Mouse (Mus musculus): ENCODE results near the gene Smyd3.

Smyd3 gene

DNA sequence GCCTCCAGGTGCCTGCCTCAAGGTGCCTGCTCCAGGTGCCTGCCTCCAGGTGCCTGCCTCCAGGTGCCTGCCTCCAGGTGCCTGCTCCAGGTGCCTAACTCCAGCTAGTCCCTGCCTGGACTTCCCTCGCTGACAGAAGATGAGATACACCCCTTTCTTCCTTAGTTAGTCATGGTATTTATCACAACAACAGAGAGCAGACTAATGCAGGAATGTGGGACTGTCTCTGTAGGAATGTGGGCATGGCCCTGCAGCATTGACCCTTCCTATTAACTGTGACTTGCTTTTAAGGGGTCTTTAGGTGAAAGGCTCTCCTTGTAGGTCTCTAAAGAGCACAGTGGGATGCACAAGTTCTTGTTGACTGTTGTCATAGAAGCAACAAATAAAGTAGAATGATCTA lies 445.4 kb downstream of the Smyd3 start:
- no peak for DNase-seq (ENCODE audit: low read depth, low spot score)

DNA sequence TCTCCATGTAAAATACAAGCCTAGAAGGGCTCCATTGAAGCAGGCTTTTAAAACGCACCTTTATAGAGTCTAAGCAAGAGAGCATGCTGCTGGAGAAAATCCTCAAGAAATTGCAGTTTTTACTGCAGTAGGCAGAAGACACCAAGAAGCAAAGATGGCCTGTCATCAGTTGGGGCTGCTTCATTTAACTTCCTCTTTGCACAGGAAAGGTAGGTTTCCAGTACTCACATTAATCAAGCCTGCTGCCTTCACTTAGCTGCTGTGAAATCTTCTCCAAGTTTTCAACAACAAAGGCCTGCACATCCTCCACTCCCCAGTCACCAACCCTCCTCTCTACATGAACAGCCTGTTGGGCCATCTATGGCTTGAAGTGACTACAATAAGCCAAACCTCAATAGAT lies 448.9 kb downstream of the Smyd3 start:
- peak; percentile 32 for DNase-seq (ENCODE audit: low read depth, low spot score)

DNA sequence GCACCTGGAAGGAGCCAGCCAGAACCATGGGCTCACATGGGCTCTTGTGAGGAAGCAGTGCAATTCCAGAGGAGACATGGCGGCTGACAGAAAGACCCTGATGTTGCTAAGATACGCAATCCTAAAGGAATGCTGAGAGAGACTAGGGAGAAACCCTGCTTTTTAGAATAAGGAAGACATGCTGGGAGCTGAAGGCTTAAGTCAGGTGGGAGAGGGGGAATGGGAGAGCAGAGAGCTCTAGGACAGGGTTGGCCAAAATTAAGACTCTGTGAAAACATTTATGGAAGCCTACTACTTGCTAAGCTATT lies 452.6 kb downstream of the Smyd3 start:
- DNase-seq (ENCODE audit: low read depth, low spot score), result no peak

DNA sequence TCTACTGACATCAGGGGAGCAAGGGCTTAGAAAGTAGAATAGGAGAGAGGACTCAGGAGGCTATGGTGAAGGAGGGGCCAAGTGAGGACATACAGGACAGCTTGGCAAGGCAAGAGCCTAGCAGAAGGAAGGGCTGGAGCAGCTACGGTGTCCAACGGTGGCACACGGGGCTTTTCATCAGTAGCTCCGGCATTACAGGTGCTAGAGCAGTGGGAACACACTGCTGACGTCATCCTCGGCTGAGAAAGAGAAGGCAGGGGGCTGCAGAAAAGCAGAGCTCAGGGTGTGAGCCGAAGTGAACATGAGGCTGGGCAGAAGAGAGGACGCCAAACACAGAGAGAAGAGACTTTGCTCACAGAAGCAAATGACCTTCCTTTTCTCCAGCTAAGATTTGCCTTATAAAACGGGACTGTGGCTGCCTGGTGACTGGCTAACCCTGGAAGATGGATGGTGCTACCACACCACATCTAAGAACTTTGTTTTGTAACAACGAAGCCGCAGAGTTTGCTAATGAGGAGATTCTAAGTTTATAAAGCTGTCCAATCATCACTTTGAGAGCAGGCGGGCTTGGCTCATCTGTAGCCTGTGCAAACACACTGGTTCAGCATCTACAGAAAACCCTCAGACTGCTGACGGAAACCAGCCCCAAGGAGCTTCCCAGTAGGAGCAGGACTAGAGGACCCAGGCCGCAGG lies 453.1 kb downstream of the Smyd3 start:
- no peak for DNase-seq (ENCODE audit: low read depth, low spot score)

DNA sequence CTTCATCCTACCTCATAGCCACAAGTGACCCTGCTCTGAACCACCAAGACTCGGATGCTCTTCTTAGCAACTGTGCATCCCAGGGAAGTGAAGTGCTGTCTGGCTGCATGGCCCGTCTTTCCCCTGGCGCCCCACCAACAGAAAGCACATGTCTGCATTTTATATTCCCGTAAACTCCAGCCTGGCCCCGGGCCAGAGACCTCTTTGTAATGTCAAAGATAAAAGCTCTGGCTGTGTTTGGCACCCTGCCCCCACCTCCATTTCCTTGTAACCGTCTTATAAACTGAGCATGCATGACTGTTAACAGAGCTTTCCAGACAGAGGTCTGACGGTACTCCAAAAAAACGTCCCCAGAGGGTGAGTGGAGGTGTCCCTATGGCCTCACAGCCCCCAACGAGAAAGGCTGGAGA lies 456.1 kb downstream of the Smyd3 start:
- DNase-seq (ENCODE audit: low read depth, low spot score), result no peak

DNA sequence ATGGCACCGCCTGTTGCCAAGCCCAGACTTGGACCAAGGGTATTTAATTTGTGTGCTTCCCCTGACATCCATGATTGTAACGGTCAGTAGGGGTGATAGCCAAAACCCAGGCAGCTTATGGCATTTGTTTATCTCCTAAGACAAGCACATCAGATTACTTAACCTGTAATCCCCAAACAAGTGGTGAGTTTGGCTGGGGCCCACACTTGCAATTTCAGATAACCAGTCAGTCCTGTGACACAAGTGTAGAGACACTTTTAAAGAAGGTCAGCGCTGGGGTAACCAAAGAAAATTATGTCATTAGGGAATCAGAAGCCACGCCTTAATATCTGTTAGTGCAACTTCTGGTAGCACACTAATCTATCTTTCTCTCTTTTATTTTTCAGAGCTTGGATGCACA lies 456.8 kb downstream of the Smyd3 start:
- no peak for DNase-seq (ENCODE audit: low read depth, low spot score)

DNA sequence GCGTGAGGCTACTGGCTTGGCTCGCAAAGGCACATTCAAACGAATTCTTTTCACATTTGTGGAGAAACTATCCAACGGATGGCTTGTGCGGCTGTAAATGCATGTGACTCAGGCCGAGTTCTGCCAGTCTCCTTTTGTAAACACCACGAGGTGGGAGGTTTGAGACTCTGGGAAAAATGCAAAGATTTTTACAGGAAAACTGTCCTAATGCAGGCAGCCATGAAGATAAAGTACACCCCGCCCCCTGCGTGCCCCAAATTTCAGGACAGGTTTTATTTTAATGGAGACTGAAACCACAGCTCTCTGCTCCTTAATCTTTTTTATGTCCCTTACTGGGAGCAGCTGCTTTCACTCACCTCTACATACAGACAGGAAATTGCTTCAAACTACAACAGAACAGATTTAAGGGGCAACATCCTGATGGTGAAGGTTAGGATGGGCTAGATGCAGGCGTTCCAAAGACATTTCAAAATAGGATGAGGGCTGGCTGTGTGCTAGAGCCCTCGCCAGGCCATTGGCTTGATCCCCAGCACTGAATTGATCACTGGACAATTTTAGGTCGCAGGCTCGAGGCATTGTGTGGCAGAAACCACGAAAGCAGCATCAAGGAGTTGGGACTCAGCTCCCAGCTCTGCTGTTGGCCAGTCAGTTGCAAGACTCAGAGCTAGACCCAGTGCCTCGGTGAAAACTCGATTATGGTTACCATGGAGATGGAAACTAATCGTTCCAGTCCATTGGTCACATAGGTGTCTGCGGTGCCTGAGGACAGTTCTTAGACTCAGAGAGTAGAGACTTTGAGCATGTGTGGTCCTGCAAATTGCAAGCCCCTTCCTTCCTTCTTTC lies 457.5 kb downstream of the Smyd3 start:
- no peak for DNase-seq (ENCODE audit: low read depth, low spot score)

DNA sequence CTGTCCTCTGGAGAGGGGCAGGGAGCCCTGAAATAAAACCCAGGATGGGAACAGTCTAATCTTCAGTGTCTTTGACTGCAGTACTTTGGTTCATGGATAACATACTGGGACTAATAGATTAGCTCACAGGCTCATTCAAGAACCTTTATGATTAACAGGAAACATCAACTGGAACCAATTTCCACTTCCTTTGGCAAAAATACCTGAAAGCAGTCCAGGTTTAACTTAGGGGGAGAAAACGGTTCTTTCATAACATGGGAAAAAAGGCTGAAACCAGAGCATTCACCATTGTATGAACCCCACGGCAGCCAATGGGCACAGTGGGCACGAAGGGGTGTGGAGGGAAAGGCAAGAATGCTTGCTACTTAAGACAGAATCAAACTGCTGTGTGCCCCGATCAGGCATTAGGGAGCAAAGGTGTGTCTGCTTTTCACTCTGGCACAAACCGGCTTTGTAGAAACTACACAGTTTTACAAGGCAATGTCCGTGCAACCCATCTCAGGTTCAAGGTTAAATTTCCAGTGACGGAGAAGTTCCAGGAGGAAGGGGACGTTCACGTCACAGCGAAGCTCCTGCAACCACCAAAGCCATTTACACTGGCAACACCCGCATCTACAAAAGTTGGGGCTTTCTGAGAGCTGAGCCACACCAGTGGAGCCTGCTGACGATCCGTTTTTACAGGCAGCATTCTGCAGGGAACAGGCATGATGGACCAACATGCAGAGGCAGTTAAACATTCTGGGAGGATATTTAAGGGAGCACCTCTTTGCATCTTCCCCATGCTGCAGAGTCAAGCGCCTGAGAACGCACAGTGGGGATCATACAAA lies 458.3 kb downstream of the Smyd3 start:
- DNase-seq (ENCODE audit: low read depth, low spot score), result no peak

DNA sequence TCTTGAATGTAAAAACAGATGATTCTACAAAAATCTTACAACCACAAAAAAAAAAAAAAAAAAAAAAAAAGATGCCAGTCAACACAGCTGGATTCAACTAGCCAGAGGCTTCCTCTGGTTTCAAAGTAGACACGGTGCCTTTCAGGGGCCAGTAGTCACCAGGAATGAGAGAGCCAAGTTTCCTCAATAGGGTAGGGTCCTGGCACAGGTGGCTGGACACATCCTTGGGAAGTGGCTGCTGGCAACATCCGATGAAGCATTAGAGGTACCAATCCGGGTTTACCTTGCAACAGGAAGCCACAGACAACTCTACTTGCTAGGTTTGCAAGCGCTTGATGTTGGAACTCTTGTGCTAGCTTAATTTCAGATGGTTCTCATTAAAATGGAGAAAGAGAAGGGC lies 459.2 kb downstream of the Smyd3 start:
- no peak for DNase-seq (ENCODE audit: low read depth, low spot score)

DNA sequence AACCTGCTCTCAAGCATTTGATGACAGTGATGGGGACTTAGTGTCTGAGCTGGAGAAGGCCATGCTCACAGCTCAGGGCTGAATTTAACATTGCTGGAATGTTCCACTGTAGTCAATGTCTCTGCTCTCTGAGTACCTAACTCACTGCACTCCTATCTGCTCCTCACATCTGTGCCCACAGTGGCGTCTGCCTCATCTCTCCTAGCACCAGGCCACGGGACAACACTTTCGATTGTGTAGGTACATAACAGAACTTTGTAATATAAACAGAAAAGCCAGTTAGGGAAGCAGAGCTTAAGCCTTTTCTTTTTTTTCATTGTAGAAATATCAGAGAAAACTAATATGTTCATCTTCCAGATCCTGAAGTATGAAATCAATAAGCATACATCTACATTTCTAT lies 462.1 kb downstream of the Smyd3 start:
- no peak for DNase-seq (ENCODE audit: low read depth, low spot score)

DNA sequence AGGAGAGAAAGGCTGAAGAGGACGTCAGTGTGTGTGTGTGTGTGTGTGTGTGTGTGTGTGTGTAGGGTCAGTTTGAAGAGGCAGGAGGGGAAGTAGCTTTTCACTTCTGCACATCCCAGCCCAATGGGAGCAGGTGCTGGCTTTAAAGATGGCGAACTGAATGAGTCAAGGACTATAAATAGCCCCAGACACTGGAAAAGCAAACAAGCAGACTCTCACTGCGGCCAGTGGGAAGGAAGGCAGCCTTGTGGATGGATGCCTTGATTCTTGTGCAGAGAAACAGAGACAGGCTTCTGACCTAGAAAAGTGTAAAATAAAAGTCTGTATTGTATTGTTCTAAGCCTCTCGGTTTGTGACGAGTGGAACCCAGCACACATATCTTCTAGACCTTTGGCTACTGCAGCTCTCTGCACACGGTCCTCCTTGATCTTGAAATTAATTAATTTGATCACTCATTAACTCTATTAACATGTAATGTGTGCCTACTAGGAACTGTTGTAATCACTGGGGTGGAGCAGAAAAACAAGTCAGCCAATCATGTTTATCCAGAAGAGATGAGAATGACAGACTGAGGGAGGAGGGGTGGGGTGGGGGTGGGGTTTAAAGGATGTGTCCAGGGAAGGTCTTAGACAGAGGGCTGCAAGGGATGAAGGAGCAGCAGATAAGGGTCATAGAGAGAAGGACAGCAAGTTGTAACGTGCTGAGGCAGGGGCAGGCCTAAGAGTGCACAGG lies 463.3 kb downstream of the Smyd3 start:
- DNase-seq (ENCODE audit: low read depth, low spot score), result no peak

DNA sequence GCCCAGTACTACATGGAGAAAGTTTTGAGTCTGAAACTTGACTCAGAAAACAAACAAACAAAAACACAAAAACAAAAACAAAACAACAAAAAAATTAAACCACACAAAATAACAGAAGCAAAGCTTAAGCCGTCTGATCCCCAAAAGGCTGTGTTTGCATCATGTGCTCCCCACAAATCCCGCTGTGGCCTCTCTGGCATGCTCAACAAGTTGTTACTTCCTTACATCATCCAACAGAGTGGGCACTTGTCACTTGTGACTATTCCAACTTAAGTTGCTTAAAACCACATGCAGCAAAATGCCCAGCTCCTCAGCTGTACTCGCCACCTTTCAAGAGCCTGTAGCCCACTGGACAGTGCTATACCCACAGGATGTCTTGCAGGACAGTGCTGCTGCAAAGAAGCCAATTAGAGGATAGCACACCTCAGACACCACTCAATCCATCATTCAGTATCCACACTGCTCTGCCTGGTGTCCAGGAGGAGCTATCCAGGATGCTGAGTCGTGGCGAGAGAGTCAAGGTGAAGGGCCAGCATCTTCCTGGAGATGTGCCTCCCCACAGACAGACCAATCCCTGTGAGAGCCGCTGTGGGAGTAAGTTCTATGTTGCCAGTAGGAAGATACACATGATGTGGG lies 465.2 kb downstream of the Smyd3 start:
- DNase-seq (ENCODE audit: low read depth, low spot score), result no peak

DNA sequence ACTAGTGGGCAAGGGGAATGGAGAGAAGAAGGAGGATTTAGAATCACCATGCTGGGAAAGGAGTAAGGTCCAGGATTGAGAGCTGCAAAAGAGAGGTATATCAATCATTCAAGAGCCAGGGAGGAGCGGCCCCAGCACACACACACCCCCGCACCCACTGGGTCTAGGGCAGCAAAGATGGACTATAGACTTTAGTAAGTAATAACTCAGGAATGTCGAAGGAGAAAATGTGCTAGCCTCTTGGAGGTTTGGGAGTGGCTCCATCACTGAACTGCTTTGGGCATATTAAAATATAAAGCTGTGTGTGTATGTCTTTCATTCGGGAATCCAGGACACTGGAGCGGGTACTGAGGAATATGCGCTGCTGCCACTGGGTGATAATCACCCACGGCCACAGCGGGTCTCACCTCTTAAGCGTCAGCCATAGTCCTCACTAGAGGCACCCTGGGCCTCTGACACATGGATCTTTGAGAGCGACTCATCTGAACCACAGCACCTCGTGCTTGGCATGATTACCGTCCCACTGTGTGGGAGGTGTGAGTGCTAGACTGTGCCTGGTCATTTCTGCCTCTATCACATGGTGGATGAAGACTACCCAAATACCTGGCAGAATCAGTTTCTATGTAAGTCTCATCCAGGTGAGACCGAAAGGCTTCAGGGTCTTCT lies 469.8 kb downstream of the Smyd3 start:
- no peak for DNase-seq (ENCODE audit: low read depth, low spot score)

DNA sequence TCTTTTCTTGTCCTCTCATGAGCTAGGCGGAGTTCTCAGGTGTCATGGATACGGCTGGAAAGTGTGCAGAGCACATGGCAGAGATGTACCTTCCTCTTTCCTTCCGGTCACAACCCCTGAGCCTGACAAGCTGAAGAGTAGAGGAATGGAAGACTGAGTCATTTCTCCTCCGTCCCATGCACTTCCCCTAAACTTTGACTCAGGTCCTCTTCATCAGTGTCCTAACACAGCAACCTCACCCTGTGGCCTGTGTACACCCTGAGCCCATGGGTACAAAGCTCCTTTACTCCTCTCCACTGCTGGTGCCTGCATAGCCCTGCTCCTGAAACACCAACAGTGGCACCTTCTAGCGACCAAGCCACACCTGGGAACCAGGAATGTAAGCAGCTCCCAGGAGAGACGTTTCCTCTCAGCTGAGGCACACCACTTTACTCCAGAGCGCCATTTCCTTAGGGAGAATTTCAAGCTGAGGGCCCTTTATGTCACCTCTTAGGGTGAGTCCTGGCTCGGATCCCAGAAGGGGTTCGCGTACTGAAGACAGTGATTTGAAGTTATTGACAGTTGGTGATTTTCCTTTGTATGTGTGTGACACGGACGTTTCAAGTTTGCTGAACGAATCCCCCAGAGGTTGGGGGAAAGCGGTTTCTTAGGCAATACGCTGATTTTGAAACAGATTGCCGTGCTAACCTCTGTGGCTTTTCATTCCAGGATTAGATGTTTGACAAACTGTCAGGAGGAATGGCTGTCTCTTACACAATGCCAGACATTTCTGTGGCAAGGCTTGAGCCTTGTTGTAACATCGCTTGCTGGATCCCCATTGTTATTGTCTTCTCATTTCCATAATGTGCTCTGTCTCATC lies 471.8 kb downstream of the Smyd3 start:
- DNase-seq (ENCODE audit: low read depth, low spot score), result no peak

DNA sequence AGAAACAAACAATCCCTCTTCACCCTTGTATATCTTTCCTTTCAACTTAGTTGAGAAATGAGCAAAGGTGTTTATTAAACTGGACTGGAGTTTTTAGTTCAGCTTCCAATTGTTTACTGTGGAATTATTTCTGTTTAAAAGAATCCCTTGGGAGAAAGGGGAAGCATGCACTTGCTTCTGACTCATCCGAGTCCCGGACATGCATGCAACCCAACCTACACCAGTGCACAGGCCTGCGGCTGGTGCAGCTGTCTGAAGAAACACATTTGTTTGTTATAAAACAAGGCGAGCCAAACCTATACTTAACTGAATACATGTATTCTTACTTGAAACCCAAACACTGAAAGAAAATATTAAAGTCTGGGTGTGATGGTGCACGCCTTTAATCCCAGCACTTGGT lies 473.7 kb downstream of the Smyd3 start:
- DNase-seq (ENCODE audit: low read depth, low spot score), result no peak

DNA sequence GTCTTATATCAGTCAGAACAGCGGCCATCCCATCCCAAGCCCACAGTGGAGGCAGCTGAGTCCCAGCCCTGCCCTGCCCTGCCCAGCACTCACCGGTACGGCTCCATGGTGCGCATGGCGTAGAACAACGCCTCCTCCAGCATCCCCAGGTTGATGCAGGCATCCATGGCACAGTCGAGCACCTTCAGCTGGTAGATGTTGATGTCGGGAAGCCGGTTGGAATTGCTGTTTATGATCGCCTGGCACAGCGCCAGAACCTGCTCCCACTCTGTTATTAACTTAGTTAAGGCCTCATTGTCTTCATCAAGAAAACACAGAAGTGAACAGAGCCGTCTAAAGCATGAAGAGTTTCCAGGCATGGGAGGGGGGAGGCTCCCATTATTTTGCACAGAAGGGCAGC lies 474.2 kb downstream of the Smyd3 start:
- DNase-seq (ENCODE audit: low read depth, low spot score), result no peak

DNA sequence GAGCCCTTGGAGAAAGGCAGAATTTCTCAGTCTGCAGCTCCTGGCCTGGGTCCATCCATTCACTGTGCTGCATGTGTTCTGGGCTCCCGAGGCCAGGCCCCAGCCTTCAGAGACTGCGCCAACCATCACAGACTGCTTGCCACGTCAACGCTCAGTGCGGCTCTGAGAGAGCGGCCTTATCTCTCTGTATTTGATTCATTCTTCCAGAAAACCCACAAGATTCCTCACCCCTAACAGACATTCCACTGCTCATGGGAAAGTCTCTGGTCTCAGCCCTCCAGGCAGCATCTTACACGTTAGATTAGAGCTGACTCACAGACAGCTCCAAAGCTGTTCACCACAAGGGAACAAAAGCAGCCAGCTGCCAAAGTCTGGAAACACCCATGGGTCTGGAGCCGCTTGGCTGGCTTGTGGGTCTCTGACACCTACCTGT lies 475.9 kb downstream of the Smyd3 start:
- DNase-seq (ENCODE audit: low read depth, low spot score), result no peak

DNA sequence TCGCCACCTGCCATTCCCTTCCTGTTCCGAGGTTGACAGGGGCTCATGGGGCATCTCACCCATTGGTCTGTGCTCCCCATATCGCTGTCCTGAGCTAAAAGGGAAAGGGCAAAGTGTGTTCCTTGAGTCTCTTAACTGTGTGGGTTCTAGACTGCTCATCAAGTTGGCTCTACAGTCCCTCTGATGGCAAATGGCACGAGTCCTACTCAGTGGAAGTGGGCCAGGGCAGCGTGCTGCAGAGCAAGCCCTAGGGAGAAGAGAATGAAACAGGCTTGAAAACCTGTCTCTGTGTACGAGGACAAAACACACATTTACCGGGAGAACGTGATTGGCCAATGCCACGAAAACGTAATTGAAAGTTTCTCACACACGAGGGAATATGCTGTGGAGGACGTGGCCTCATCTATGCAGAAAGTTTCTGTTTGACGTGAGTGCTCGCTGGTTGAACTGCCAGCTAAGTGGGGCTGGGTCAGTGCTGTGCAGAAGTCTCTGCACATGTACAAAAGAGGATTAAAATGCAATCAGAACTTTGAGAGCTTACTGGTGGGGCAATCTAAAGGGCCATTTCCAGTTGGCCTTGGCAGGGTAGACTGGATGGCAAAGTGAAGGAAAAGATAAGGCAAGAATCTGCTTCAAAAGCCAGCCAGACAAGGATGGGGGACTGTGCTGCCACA lies 476.5 kb downstream of the Smyd3 start:
- DNase-seq (ENCODE audit: low read depth, low spot score), result no peak

DNA sequence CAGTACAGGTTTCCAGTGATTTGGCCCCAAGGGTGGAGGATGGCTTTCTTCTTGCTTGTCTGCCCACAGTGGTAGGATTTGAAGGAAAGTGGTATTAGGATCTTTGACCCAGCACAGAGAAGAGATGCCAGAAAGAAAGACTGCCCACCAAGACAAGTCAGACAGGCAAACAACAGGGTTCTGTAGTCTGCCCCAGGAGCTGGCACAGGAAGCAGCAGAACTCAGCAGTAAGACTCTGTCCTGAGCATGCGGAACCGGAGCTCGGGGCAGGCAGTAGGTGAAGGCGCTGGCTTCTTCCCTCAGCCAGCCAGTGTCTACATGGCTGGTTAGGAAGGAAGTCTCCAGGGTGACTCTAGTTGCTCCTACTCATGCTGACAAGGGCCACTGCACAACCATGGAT lies 479.0 kb downstream of the Smyd3 start:
- DNase-seq (ENCODE audit: low read depth, low spot score), result no peak
